Mouse (Mus musculus) inflammation-experienced regulatory T-cells (primary cell): Measurements from ENCODE around the gene 4933402E13Rik. TPM values are rescaled to one million over a fixed set of nuclear protein-coding genes. Genes with fewer than 3 reads are reported as not detected.

ENCODE experiments used
- polyA plus RNA-seq, 2 experiments: library from polyadenylated mRNA; unstranded; fragments of 100-300 nt; shearing (Covaris generic); gene quantifications; one replicate each; pipeline ENCODE4 v1.2.1; 2017

4933402E13Rik gene
- not detected for polyA plus RNA-seq

GRCm38 (mm10) chrX:62283199-62283598, at the start of gene 4933402E13Rik:
4933402E13Rik (plus strand) TSS chrX:62283499.

Other genes starting within 250 kb of the 4933402E13Rik start
- not detected for gene 4931400O07Rik, start 184.5 kb downstream of the 4933402E13Rik start, polyA plus RNA-seq